Mouse (Mus musculus): ENCODE results near the gene Trp73.

The Trp73 gene

GRCm38 (mm10) chr4:154125202-154125601 lies 14.8 kb downstream of the Trp73 start:
- no peak for TF ChIP-seq GATA4 (IDR thresholded peaks at IDR 0.05; ENCODE audit: insufficient replicate concordance, low read length)

DNA sequence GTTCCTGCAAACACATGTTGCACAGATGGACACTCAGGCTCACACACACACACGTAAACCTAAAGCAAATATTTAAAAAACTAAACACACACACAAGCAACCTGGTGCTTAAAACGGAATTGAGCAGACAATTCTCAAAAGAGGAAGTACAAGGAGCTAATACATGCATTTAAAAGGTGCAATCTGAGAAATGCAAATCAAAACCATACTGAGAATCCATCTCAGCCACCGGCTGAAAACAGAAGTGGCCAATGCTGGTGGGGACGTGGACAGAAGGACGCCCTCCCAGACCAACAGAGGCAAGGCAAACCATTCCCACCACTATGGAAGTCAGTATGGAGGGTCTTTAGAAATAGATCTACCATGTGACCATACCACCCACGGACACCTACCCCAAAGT lies 16.5 kb downstream of the Trp73 start:
- TF ChIP-seq GATA4 (IDR thresholded peaks at IDR 0.05; ENCODE audit: insufficient replicate concordance, low read length): no peak

DNA sequence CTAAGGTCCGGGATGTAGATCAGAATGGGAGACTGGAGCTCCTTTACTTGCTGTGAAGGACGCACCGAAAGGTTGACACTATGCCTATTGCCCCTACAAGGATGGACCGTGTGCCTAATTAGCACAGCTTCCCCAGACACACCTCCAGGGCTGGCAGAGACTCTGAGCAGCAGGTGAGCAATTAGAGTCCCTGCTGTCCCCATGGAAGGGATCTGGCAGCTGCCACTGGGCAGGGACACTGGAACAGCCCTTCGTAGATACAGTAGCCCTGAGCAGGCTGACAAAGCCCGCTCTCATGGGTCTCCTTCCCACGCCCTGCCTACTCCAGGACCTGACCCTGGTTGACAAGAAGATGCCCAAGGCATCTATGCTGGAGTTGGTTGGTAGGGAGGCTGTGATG lies 17.6 kb downstream of the Trp73 start:
- TF ChIP-seq GATA4 (IDR thresholded peaks at IDR 0.05; ENCODE audit: insufficient replicate concordance, low read length): no peak

DNA sequence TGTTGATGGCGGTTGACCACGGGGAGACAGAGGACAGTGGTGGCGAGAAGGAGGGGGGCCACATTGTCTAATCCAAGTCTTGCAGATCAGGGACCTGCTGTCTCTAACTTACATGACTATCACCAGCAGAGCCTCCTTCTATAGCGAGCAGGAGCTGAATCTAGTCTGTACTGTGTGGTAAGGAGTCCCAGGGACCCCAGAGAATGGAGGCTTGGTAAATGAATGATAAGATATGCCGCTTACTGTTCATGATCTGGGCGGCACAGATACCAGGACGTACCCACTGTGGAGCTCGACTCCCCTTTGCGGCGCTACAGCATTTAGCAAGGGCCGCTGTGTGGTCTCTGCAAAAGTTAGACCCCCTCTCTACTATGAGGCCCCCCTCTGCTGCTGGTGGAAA lies 18.2 kb downstream of the Trp73 start:
- no peak for TF ChIP-seq GATA4 (IDR thresholded peaks at IDR 0.05; ENCODE audit: insufficient replicate concordance, low read length)

DNA sequence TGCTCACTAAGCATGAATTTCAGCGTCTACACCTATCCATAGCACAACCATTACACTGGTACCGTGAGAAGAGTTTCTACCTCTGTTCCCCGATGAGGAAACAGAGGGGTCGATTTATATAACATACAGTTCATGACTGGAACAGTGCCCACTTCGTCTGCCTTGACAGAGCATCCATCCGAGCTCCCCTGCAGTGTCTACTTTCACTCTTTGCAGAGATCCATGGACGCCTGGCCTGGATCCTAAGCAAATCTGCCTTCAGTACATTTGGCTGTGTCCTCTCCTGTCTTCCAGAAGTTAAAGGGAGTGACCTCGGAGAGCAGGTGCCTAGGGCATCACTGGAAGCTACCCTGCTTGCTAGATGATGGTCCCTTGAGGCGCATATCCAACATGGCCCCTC lies 20.8 kb downstream of the Trp73 start:
- no peak for TF ChIP-seq GATA4 (IDR thresholded peaks at IDR 0.05; ENCODE audit: insufficient replicate concordance, low read length)

GRCm38 (mm10) chr4:154118782-154119181 lies 21.2 kb downstream of the Trp73 start:
- TF ChIP-seq GATA4 (IDR thresholded peaks at IDR 0.05; ENCODE audit: insufficient replicate concordance, low read length): no peak

GRCm38 (mm10) chr4:154116421-154116820 lies 23.6 kb downstream of the Trp73 start:
- TF ChIP-seq GATA4 (IDR thresholded peaks at IDR 0.05; ENCODE audit: insufficient replicate concordance, low read length): no peak

DNA sequence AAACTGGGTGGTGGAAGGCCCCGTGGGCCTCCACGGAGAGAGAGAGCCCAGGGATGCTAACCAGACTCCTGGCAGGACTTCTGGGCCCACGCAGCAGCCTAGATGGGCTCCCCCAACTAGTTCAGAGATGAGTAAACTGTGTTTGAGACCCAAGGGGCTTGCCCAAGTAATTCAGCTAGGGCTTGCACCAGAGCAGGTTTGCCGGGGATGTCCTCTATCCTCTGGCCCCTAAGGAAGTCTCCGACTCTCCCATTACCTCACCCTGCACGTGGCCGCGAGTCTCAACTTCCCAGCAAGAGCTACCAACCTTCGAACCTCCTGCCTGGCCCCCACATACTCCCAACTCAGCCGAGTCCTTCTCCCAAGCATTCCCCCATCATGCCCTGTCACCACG lies 30.2 kb downstream of the Trp73 start:
- no peak for TF ChIP-seq GATA4 (IDR thresholded peaks at IDR 0.05; ENCODE audit: insufficient replicate concordance, low read length)

- TF ChIP-seq GATA4 (IDR thresholded peaks at IDR 0.05; ENCODE audit: insufficient replicate concordance, low read length): no peak
These were observed 30.7 kb downstream of the Trp73 start for GRCm38 (mm10) chr4:154109216-154109849.

- no peak for TF ChIP-seq GATA4 (IDR thresholded peaks at IDR 0.05; ENCODE audit: insufficient replicate concordance, low read length)
These were observed 33.4 kb downstream of the Trp73 start for GRCm38 (mm10) chr4:154106497-154107061.

DNA sequence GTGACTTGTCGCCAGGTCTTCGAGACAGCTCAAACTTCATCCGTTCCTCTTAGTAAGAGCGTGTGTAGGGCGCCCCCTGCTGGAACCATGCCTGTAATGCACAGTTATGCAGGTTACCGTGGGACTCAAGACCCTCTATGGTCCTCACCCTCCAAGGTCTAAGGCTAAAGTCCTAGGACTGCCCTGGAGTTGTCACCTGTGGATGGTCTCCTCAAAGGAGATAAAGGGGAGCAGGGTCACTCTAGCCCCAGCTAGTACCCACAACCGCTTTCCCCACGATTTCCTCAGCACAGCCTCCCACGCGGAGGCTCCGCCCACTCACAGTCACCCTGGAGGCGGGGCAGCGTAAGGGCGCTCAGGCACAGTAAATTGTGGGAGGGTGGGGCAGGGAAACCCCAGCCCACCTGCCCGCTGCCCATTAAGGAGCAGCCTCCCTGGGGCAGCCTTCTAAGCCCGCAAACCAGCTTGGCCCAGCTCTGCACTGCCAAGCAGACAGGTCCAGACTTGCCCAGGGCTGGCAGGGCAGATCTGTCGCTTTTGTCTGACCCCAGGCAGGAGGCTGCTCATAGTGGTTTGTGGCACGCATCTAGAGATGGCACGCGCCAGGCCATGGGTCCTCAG lies 34.5 kb downstream of the Trp73 start:
- TF ChIP-seq GATA4 (IDR thresholded peaks at IDR 0.05; ENCODE audit: insufficient replicate concordance, low read length): no peak

DNA sequence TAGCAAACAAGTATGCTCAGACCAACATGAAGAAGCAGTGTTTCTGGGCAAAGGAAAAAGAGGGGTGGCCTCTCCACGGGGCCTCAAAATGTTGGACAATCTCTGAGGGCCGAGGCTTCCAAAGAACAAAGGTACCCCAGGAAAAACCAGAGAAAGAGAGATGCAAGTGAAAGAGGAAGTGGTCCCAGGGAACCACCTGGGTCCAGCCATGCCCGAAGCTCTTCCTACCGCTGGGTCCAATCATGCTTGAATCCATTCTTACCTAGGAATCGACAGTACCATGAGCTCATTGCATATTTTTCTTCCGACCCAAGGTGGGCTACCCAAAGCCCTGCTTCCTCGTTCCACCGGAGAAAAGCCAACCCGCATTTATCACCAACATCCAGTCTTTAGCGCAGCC lies 36.1 kb downstream of the Trp73 start:
- no peak for TF ChIP-seq GATA4 (IDR thresholded peaks at IDR 0.05; ENCODE audit: insufficient replicate concordance, low read length)

DNA sequence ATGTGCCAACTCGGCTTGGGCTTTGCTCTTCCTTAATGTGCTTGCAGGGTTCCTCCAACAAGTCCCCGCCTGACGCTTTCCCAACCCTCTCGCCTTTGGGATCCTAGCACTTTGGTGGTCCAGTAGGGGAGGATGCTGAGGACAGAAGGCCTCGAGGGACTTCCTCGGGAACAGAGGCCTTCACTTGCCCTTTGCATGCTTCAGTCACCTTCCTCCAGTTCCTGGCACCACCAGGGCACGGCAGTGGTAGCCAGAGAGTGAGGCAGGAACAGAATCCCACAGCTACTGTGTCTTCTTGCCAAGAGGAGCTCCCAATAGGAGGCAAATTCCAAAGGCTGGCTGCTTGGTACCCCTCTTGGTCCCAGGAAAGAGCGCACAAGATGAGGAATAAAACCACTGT lies 36.6 kb downstream of the Trp73 start:
- no peak for TF ChIP-seq GATA4 (IDR thresholded peaks at IDR 0.05; ENCODE audit: insufficient replicate concordance, low read length)

DNA sequence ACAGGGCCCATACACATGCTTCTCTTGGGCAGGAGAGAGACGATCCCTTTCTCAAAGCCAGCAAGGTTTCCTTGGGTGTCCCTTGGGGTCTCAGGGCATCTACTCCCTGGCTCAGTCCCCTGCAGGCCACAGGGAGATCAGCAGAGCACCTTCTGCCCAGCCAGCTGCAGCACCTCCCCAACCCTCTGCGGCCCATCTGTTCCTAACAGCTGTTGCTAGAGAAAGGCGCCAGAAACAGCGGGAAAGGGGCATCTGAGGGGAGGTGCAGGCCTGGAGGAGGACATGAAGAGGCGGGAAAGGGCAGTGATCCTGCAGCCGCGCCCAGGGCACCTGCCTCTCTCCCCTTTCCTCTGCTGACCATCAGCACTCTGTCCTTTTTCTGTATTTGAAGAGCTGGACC lies 40.6 kb downstream of the Trp73 start:
- no peak for TF ChIP-seq GATA4 (IDR thresholded peaks at IDR 0.05; ENCODE audit: insufficient replicate concordance, low read length)

GRCm38 (mm10) chr4:154096111-154096510 lies 43.9 kb downstream of the Trp73 start:
- TF ChIP-seq GATA4 (IDR thresholded peaks at IDR 0.05; ENCODE audit: insufficient replicate concordance, low read length): no peak

- no peak for TF ChIP-seq GATA4 (IDR thresholded peaks at IDR 0.05; ENCODE audit: insufficient replicate concordance, low read length)
These were observed 46.8 kb downstream of the Trp73 start for GRCm38 (mm10) chr4:154093210-154093609.

DNA sequence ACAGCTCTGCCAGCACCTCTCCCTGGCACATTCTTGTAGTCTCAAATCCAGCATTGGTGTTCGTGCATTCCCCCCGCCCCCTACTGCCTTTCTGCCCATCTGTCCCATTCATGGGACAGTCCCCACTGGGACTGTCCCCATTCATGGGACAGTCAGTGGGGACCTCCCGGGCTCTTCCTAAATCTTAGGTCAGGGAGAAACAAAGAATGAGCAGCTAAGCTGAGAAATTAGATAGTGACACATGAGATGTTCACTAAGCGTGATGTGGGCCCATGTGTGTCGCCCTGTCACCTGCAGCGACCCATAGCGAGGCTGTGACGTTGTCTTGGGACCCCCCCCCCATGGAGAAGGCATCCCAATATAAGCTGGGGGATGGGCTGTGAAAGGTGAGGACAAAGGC lies 48.7 kb downstream of the Trp73 start:
- TF ChIP-seq GATA4 (IDR thresholded peaks at IDR 0.05; ENCODE audit: insufficient replicate concordance, low read length): no peak

Data from liver, adult (tissue).